Mouse (Mus musculus) hindbrain, embryonic 16.5 days (tissue): ENCODE data around the gene Tmtc1. TPM values are rescaled to one million over a fixed set of nuclear protein-coding genes. Genes with fewer than 3 reads are reported as not detected.

ENCODE experiments used
- ATAC-seq: fragments of 200-750 bp; cut with Nextera tagmentation; 2 replicates; pipeline ENCODE4 v1.8.0; 2017; ENCODE audit warnings: moderate TSS enrichment, moderate library complexity
- H3K27ac ChIP-seq: fragments of 300-500 bp; sonication (generic); 2 replicates; pipeline ENCODE4 v1.5.1; 2014; ENCODE audit warnings: low read depth, mild to moderate bottlenecking, control low read depth, low read length, moderate library complexity
- H3K27me3 ChIP-seq: fragments of 300-500 bp; sonication (generic); replicated peaks from 2 replicates; pipeline ENCODE4 v1.6.1; 2014; ENCODE audit warnings: low read length; ENCODE audit not compliant: control insufficient read depth, insufficient read depth
- H3K36me3 ChIP-seq: fragments of 300-500 bp; sonication (generic); 2 replicates; pipeline ENCODE4 v1.6.1; 2014; ENCODE audit warnings: mild to moderate bottlenecking, low read length, moderate library complexity, mixed read lengths; ENCODE audit not compliant: control insufficient read depth, insufficient read depth
- H3K4me1 ChIP-seq: fragments of 300-500 bp; sonication (generic); 2 replicates; pipeline ENCODE4 v1.6.1; 2014; ENCODE audit warnings: low read depth, low read length; ENCODE audit not compliant: control insufficient read depth, insufficient read depth
- H3K4me2 ChIP-seq: fragments of 300-500 bp; sonication (generic); 2 replicates; pipeline ENCODE4 v1.6.1; 2014; ENCODE audit warnings: mild to moderate bottlenecking, low read length, control low read depth, moderate library complexity
- H3K4me3 ChIP-seq: fragments of 300-500 bp; sonication (generic); 2 replicates; pipeline ENCODE4 v1.5.1; 2014; ENCODE audit warnings: mild to moderate bottlenecking, low read length, control low read depth, moderate library complexity
- H3K9ac ChIP-seq: fragments of 300-500 bp; sonication (generic); 2 replicates; pipeline ENCODE4 v1.6.1; 2014; ENCODE audit warnings: low read depth, mild to moderate bottlenecking, control low read depth, low read length, moderate library complexity
- H3K9me3 ChIP-seq: fragments of 300-500 bp; sonication (generic); 2 replicates; pipeline ENCODE4 v1.6.1; 2014; ENCODE audit warnings: mild to moderate bottlenecking, low read length, moderate library complexity; ENCODE audit not compliant: control insufficient read depth
- WGBS: fragments of 180-500 bp; shearing (Covaris S2); extraction: QIAGEN DNeasy Blood & Tissue Kit; methylation state at CpG from one replicate; pipeline ENCODE4 v1.1.7; 2014; 5-methylcytosine and 5-hydroxymethylcytosine counted together
- polyA plus RNA-seq: library from polyadenylated mRNA; unstranded; fragments of >200 nt; fragmentation: Nextera tagmentation; extraction: Ambion mirVana; gene quantifications from 2 replicates; pipeline ENCODE4 v1.2.1, GENCODE M21; 2015

The Tmtc1 gene
- polyA plus RNA-seq, 1 experiment from 2014 or later = 2.4 TPM

DNA sequence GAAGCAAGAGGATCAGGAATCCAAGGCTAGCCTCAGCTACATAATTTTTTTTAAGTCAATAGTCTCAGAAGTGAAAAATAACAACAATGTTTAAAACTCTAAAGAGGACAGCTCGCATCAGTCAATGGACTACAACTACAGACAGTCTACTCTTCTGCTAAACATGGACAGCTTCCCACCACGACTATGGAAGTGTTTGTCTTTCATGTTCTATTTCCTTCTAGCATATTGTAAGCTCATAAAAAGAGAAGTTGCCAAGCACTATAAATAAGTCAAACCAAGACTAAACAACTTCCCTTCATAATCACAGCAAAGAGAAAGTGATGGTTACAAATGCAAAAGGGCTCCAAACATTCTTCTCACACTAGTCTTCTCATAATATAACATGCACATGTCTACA is 38.6 kb downstream of the Tmtc1 start:
- Histone ChIP-seq H3K9me3 (no peaks in the 10 kb centered on the region), H3K27ac (no peak overlapping the region), H3K4me3 (no peak overlapping the region), H3K4me2 (no peak overlapping the region), H3K27me3 (no peaks in the 10 kb centered on the region), H3K4me1 (no peaks in the 10 kb centered on the region), H3K9ac (no peak overlapping the region), H3K36me3 (no peaks in the 10 kb centered on the region; the same call in 1 of the 2 replicates)
- ATAC-seq = no peak
- 78% methylated on average over 2 of the region's 2 CpGs for WGBS

GRCm38 (mm10) chr6:148404500-148404899 is 39.7 kb downstream of the Tmtc1 start:
- ATAC-seq = no peak
- no peaks in the 10 kb centered on the region for H3K36me3 ChIP-seq
- no peak overlapping the region for H3K4me3 ChIP-seq
- H3K9me3 ChIP-seq = no peaks in the 10 kb centered on the region
- no peak overlapping the region for H3K4me2 ChIP-seq
- H3K27ac ChIP-seq = no peak overlapping the region
- no peak overlapping the region for H3K9ac ChIP-seq
- H3K27me3 ChIP-seq = no peaks in the 10 kb centered on the region
- WGBS = 50% methylated on average over 1 of the region's 1 CpGs
- no peaks in the 10 kb centered on the region for H3K4me1 ChIP-seq

GRCm38 (mm10) chr6:148403761-148404160 is 40.4 kb downstream of the Tmtc1 start:
- no peak overlapping the region for H3K27ac ChIP-seq
- H3K4me1 ChIP-seq = no peaks in the 10 kb centered on the region
- no peaks in the 10 kb centered on the region for H3K27me3 ChIP-seq
- H3K4me3 ChIP-seq = no peak overlapping the region
- no peaks in the 10 kb centered on the region for H3K9me3 ChIP-seq
- H3K36me3 ChIP-seq = no peaks in the 10 kb centered on the region
- H3K9ac ChIP-seq = no peak overlapping the region
- H3K4me2 ChIP-seq = no peak overlapping the region
- ATAC-seq = no peak
- 67% methylated on average over 3 of the region's 3 CpGs for WGBS

- Histone ChIP-seq H3K9ac (no peak overlapping the region), H3K4me1 (no peaks in the 10 kb centered on the region), H3K4me2 (no peak overlapping the region), H3K36me3 (no peaks in the 10 kb centered on the region), H3K27me3 (no peaks in the 10 kb centered on the region), H3K9me3 (no peaks in the 10 kb centered on the region), H3K27ac (no peak overlapping the region), H3K4me3 (no peak overlapping the region)
- ATAC-seq = no peak
- WGBS = 92% methylated on average over 6 of the region's 6 CpGs
Measured at GRCm38 (mm10) chr6:148401031-148401430, 43.2 kb downstream of the Tmtc1 start.

DNA sequence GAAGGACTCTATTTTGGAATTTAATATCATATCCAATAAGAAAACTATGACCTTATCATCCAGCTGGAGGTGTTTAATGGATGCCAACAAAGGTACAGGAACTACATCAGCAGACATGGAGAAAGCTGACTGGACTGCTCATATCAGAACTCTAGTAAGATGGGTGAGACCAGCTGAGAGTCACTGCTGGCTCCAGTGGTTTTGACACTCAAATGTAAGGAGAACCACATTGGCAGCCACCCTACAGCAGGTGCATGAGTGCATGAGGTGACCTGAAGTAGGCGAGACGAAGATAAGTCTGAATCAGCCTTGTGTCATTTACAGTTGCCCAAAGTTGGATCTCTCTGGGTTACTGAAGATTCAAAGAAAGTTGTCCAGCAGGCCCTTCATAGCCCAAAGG is 44.6 kb downstream of the Tmtc1 start:
- H3K36me3 ChIP-seq = no peaks in the 10 kb centered on the region
- H3K27ac ChIP-seq = no peak overlapping the region
- 100% methylated on average over 2 of the region's 2 CpGs for WGBS
- no peaks in the 10 kb centered on the region for H3K27me3 ChIP-seq
- no peak overlapping the region for H3K4me3 ChIP-seq
- H3K4me1 ChIP-seq = no peaks in the 10 kb centered on the region
- no peak for ATAC-seq
- H3K9me3 ChIP-seq = no peaks in the 10 kb centered on the region
- no peak overlapping the region for H3K9ac ChIP-seq
- no peak overlapping the region for H3K4me2 ChIP-seq

DNA sequence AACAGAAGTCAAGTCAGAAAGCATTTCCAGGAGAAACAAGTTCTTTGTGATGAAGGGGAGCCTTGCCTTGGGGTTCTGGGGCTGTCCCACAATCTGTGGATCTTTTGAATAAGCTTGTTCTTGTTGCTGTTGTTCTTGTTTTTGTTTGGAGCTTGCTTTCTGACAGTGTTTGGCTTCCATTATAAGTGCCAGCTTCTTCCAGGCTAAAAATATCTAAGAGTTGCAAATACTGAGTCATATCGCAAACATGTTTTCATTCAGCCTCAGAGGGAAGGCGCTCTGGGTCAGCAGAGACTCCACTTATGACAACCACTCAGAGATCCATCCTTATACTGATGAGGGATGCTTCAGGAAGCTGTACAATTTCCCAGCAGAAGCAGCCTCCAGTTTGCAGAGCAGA is 45.3 kb downstream of the Tmtc1 start:
- Histone ChIP-seq H3K9ac (no peak overlapping the region), H3K4me2 (no peak overlapping the region), H3K4me1 (no peaks in the 10 kb centered on the region), H3K9me3 (no peaks in the 10 kb centered on the region), H3K36me3 (no peaks in the 10 kb centered on the region), H3K27ac (no peak overlapping the region), H3K4me3 (no peak overlapping the region), H3K27me3 (no peaks in the 10 kb centered on the region)
- 81% methylated on average over 2 of the region's 2 CpGs for WGBS
- ATAC-seq = no peak

- no peak overlapping the region for H3K9ac ChIP-seq
- peaks cover 5% of the 10 kb centered on the region for H3K4me1 ChIP-seq
- H3K36me3 ChIP-seq = no peaks in the 10 kb centered on the region
- H3K27ac ChIP-seq = no peak overlapping the region
- no peak for ATAC-seq
- no peaks in the 10 kb centered on the region for H3K9me3 ChIP-seq
- H3K27me3 ChIP-seq = no peaks in the 10 kb centered on the region
- H3K4me2 ChIP-seq = no peak overlapping the region
- no peak overlapping the region for H3K4me3 ChIP-seq
- 55% methylated on average over 5 of the region's 5 CpGs for WGBS
Measured at GRCm38 (mm10) chr6:148397270-148397669, 46.9 kb downstream of the Tmtc1 start.

DNA sequence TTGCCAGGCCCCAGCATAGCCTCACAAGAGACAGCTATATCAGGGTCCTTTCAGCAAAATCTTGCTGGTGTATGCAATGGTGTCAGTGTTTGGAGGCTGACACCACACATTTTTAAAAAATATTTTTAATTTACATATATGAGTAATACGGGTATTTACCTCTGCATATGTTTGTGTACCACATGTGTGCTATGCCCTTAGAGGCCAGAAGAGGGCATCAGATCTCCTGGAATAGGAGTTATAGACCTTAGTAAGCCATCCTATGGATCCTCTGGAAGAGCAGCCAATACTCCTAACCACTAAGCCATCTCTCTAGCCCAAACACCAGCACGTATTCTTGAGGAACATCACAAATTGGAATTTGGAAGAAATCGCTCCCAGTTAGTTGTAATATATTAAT is 48.9 kb downstream of the Tmtc1 start:
- no peak overlapping the region for H3K4me3 ChIP-seq
- WGBS = 85% methylated on average over 3 of the region's 3 CpGs
- H3K9ac ChIP-seq = no peak overlapping the region
- no peak for ATAC-seq
- peaks cover 14% of the 10 kb centered on the region for H3K4me1 ChIP-seq
- H3K27ac ChIP-seq = no peak overlapping the region
- H3K36me3 ChIP-seq = no peaks in the 10 kb centered on the region
- H3K27me3 ChIP-seq = no peaks in the 10 kb centered on the region
- no peaks in the 10 kb centered on the region for H3K9me3 ChIP-seq
- no peak overlapping the region for H3K4me2 ChIP-seq

- H3K9ac ChIP-seq = no peak overlapping the region
- no peaks in the 10 kb centered on the region for H3K9me3 ChIP-seq
- no peak overlapping the region for H3K4me2 ChIP-seq
- 63% methylated on average over 3 of the region's 3 CpGs for WGBS
- ATAC-seq = peak; percentile 40; the same call in 1 of the 2 replicates
- no peaks in the 10 kb centered on the region for H3K27me3 ChIP-seq
- H3K4me3 ChIP-seq = no peak overlapping the region
- peaks cover 19% of the 10 kb centered on the region for H3K4me1 ChIP-seq
- no peaks in the 10 kb centered on the region for H3K36me3 ChIP-seq
- no peak overlapping the region for H3K27ac ChIP-seq
Measured at GRCm38 (mm10) chr6:148394294-148394693, 49.9 kb downstream of the Tmtc1 start.

DNA sequence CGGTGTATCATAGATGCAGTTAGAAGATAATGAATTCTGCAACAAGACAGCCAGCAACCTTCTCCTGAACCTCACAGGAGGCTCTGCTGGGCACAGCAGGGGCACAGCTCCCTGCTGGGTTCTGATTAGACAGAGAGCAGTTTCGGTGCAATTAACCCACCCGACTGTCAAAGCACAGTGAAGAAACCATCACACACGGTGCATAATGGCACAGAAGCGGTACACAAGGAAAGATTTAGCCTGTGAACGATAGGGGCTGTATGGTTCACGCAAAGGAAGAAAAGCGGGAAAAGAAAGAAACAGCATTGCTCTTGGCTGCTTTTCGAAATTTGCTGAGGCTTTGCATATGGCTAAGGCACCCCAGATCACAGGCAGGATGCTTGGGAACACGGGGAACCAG is 52.0 kb downstream of the Tmtc1 start:
- Histone ChIP-seq H3K27ac (peak overlapping the region; percentile 62), H3K9me3 (no peaks in the 10 kb centered on the region), H3K4me3 (no peak overlapping the region), H3K9ac (no peak overlapping the region; the same call in 1 of the 2 replicates), H3K36me3 (no peaks in the 10 kb centered on the region), H3K4me1 (peaks cover 19% of the 10 kb centered on the region), H3K27me3 (no peaks in the 10 kb centered on the region), H3K4me2 (peak overlapping the region; percentile 16; the same call in 1 of the 2 replicates)
- peak; percentile 44; the same call in 1 of the 2 replicates for ATAC-seq
- WGBS = 16% methylated on average over 10 of the region's 10 CpGs
